Mouse (Mus musculus): ENCODE results near the gene Lmo2. TPM values are rescaled to one million over a fixed set of nuclear protein-coding genes. Genes with fewer than 3 reads are reported as not detected.
"Not testable (repeated sequence)": the region's sequence is repeated elsewhere in the genome, so short reads cannot be mapped to it uniquely, and the experiment has no call there.

Gene Lmo2
- polyA plus RNA-seq, 1 experiment from 2014 or later: 18.6 TPM

DNA sequence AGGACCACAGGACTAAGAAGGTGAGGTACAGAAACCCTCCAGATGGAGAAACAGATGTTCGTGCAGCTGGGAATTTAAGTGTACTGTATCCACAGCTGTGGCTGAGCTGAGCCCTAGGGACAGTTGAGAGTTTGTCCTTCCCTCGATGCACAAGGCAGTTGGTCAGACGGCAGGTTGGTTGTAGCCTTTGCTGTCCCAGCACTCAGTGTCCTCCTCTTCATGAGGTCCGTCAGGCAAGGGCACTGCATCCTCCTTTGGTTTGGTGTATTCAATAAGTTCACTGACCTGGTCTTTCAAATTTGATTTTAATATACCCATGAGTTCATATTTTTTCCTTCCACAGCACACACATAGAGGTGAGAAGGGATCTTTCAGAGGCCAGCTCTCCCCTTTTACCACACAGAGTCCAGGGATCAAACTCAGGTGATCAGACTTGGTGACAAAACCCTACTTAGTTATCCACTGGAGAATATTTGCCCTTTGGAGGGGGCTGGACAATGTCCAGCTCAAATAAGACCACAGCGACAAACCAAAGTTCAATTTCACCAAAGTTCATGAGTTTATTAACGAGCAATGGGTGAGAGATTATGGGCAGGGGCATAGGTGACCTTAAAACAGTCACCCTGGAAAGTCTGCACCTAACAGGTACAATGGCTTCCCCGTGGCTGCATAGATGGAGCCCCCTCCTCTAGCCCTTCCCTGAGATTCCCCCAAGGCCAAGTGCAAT, 50.2 kb downstream of the Lmo2 start:
- Histone ChIP-seq H3K9ac (no peak overlapping the region), H3K4me3 (replicated peaks) (no peak overlapping the region), H3K27me3 (no peaks in the 10 kb centered on the region), H3K27ac (replicated peaks) (no peak overlapping the region), H3K9me3 (replicated peaks) (no peaks in the 10 kb centered on the region), H3K36me3 (no peaks in the 10 kb centered on the region), H3K4me1 (no peaks in the 10 kb centered on the region), H3K4me2 (replicated peaks) (no peak overlapping the region)
- no peak for ATAC-seq (ENCODE audit: insufficient number of reproducible peaks, low FRiP score, low TSS enrichment, low read depth)
- 75% methylated on average over 7 of the region's 7 CpGs for WGBS

DNA sequence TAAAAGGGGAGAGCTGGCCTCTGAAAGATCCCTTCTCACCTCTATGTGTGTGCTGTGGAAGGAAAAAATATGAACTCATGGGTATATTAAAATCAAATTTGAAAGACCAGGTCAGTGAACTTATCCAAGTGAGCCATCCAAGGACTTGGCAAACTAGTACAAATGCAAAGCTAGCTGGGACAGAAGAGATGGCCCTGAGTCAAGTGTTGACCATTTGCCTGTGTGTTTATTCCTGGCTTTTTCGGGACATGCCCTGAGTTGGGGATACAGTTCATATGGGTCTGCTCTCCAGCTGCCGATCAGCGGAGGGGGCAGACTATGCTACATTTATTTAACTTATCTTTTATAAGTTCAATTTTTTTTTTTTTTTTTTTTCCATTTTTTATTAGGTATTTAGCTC, 51.1 kb downstream of the Lmo2 start:
- H3K9me3 ChIP-seq (replicated peaks); H3K4me1 ChIP-seq; H3K4me3 ChIP-seq (replicated peaks); H3K4me2 ChIP-seq (replicated peaks); ATAC-seq (ENCODE audit: insufficient number of reproducible peaks, low FRiP score, low TSS enrichment, low read depth); H3K36me3 ChIP-seq; H3K27ac ChIP-seq (replicated peaks); H3K27me3 ChIP-seq; H3K9ac ChIP-seq: not testable (repeated sequence)
- 93% methylated on average over 3 of the region's 3 CpGs for WGBS

DNA sequence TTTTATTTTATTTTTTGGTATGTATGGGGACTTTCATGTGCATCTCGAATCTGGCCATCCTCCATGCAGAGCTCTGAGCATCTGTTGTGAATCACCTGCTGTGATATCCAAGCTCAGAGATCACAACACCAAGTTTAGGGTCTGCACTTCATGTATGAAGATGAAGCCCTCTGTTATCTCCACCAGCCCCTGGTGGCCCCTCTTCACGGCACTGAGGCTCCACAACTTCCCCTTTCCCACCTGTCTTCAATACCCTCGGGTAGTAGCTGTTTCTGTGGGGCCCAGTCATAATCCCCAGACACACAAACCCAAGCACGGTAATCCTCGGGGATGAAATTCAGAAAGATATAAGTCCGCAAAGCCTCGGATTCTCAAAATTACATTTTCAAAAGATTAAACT, 65.3 kb downstream of the Lmo2 start:
- WGBS: 66% methylated on average over 7 of the region's 7 CpGs
- Histone ChIP-seq H3K27ac (replicated peaks) (no peak overlapping the region), H3K4me2 (replicated peaks) (no peak overlapping the region), H3K9me3 (replicated peaks) (no peaks in the 10 kb centered on the region), H3K27me3 (no peaks in the 10 kb centered on the region), H3K9ac (no peak overlapping the region), H3K4me1 (peaks cover 4% of the 10 kb centered on the region; the same call in 1 of the 2 replicates), H3K4me3 (replicated peaks) (no peak overlapping the region), H3K36me3 (no peaks in the 10 kb centered on the region)
- no peak for ATAC-seq (ENCODE audit: insufficient number of reproducible peaks, low FRiP score, low TSS enrichment, low read depth)

DNA sequence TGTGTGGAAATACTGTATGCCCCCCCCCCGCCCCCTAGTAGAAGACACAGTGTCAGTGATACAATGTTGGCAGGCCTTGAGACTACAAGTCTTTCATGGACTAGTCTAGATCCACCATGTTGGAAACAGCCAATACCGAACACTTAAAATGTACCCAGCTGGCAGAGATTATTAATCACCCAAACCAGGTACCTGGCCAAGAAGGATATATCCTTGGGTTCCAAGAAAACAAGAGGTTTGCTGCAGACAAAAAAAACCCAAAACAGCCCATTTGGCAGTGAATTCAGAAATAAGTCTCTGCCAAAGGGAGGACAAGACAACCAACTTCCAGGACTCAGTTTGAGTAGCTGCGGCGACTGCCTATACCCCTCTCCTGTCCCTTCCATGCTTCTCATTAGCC, 66.9 kb downstream of the Lmo2 start:
- no peak overlapping the region for H3K4me3 ChIP-seq (replicated peaks)
- H3K36me3 ChIP-seq: no peaks in the 10 kb centered on the region
- peaks cover 16% of the 10 kb centered on the region for H3K4me1 ChIP-seq
- H3K27ac ChIP-seq (replicated peaks): no peak overlapping the region
- H3K27me3 ChIP-seq: no peaks in the 10 kb centered on the region
- 90% methylated on average over 4 of the region's 4 CpGs for WGBS
- no peak for ATAC-seq (ENCODE audit: insufficient number of reproducible peaks, low FRiP score, low TSS enrichment, low read depth)
- no peak overlapping the region for H3K4me2 ChIP-seq (replicated peaks)
- no peaks in the 10 kb centered on the region for H3K9me3 ChIP-seq (replicated peaks)
- H3K9ac ChIP-seq: no peak overlapping the region

DNA sequence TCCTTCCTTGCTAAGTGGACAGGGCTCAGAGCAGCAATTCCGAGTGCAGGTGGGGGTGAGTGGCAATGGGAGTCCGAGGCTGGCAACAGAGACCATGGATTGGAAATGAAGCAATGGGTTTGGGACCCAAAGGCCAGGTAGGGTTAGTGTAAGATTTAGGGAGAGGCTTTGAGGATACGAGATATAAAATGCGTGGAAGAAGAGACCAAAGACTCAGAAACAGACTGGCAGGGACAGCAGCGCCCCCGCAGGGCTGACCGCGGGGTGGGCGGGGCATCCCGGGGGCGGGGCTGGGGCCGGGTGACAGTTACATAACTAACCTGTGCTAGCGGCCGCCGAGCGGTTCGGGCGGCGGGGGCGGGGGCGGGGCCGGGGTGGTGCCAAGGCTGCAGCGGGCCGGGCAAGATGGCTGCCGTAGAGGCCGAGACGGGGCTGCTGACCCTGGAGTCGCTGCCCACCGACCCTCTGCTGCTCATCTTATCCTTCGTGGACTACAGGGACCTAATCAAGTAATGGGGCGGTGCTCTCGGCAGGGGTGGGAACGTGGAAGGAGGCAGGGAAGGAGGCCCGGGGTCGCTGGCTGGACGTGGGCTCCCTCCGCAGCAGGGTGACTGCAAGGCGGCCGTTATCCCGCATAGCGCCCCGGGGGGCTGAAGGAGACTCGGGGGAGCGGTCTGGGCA, 69.8 kb downstream of the Lmo2 start, which contains the start of gene Fbxo3:
Fbxo3 (plus strand) TSS at position 264 of the 681 bp plus-strand sequence.
- Histone ChIP-seq H3K4me3 (replicated peaks) (peak within 1 kb of the TSS; percentile 94), H3K27me3 (no peaks in the 10 kb centered on the region), H3K9ac (peak within 1 kb of the TSS; percentile 93), H3K9me3 (replicated peaks) (no peaks in the 10 kb centered on the region), H3K27ac (replicated peaks) (peak within 1 kb of the TSS; percentile 53), H3K36me3 (no peaks in the 10 kb centered on the region), H3K4me2 (replicated peaks) (peak within 1 kb of the TSS; percentile 70), H3K4me1 (peaks cover 19% of the 10 kb centered on the region)
- under 1% methylated on average over 39 of the region's 44 CpGs for WGBS
- ATAC-seq (ENCODE audit: insufficient number of reproducible peaks, low FRiP score, low TSS enrichment, low read depth): peak; percentile 95

DNA sequence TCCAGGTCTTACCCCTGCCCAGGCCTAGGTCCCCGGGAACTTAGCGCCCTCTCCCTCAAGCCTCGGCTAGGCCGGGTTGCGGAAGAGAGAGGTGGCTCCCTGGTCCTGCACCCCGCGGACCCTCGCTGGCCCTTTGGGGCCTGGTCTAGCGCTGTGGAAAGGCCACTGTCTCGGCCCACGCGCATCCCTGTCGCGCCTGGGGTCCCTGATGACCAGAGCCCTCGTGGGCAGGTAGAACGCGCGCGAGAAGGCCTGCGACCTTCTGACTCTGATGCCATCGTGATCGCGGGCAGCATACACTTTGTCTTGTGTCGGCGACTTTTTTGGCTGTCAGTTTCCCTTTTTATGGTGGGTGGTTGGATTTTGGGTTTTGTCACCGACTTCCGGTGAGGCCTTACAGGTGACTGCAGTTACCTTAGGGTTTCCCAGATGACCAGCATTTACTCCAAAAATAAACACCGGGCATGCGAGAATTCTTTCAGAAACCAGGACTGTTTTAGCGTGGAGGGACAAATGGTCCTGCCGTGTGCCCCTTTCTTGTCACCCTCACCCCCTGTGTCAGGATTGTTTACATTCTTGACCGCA, 70.4 kb downstream of the Lmo2 start, which contains the start of gene 4931422A03Rik:
4931422A03Rik (minus strand) TSS at position 223 of the 585 bp plus-strand sequence.
- Histone ChIP-seq H3K27ac (replicated peaks) (peak within 1 kb of the TSS; percentile 53), H3K36me3 (no peaks in the 10 kb centered on the region), H3K9ac (peak within 1 kb of the TSS; percentile 93), H3K4me2 (replicated peaks) (peak within 1 kb of the TSS; percentile 70), H3K9me3 (replicated peaks) (no peaks in the 10 kb centered on the region), H3K4me1 (peaks cover 19% of the 10 kb centered on the region), H3K27me3 (no peaks in the 10 kb centered on the region), H3K4me3 (replicated peaks) (peak within 1 kb of the TSS; percentile 94)
- under 1% methylated on average over 32 of the region's 32 CpGs for WGBS
- ATAC-seq (ENCODE audit: insufficient number of reproducible peaks, low FRiP score, low TSS enrichment, low read depth): peak; percentile 63; the same call in 1 of the 2 replicates

DNA sequence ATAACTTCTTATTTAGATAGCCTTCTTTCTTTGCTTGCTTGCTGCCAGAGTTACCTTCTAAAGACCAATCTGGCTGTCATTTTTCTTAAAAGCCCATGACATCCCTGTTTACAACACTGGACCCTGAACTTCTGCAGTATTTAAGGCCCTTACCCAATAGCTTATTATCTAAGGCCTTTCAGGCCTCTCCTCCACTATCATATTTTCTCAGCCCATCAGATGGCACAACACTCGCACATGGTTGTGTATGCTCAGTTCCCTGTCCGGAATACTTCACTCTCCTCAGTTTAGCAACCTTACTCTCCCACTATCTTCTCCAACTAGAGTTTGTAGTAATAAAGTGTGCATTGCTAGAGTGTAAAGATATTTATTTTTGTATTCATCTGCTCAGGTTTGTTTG, 71.3 kb downstream of the Lmo2 start:
- no peak for ATAC-seq (ENCODE audit: insufficient number of reproducible peaks, low FRiP score, low TSS enrichment, low read depth)
- H3K4me2 ChIP-seq (replicated peaks): peak overlapping the region; percentile 70
- 0 out of 2 replicates have a peak overlapping the region, but pooled peaks have one; percentile 93 for H3K9ac ChIP-seq
- H3K27me3 ChIP-seq: no peaks in the 10 kb centered on the region
- peak overlapping the region; percentile 94 for H3K4me3 ChIP-seq (replicated peaks)
- peaks cover 19% of the 10 kb centered on the region for H3K4me1 ChIP-seq
- H3K36me3 ChIP-seq: peaks cover 1% of the 10 kb centered on the region
- no peak overlapping the region for H3K27ac ChIP-seq (replicated peaks)
- WGBS: 65% methylated on average over 2 of the region's 2 CpGs
- no peaks in the 10 kb centered on the region for H3K9me3 ChIP-seq (replicated peaks)

DNA sequence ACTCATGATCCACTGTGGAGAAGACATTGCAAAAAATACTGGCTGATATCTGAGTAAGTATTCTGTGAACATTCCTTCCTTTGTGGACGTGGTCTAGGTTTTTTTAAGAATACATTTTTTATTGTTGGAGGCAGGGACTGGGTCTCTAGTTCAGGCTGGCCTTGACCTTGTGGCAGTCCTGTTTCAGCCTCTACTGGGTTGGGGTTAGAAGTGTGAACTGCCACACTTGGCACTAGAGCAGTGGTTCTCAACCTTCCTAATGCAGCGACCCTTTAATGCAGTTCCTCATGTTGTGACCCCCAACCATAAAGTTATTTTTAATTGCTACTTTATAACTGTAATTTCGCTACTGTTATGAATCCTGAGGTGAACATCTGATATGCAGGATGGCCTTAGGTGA, 72.6 kb downstream of the Lmo2 start:
- Histone ChIP-seq H3K9ac (no peak overlapping the region), H3K4me1 (peaks cover 19% of the 10 kb centered on the region), H3K9me3 (replicated peaks) (no peaks in the 10 kb centered on the region), H3K4me3 (replicated peaks) (no peak overlapping the region), H3K27me3 (no peaks in the 10 kb centered on the region), H3K36me3 (peaks cover 8% of the 10 kb centered on the region), H3K4me2 (replicated peaks) (no peak overlapping the region), H3K27ac (replicated peaks) (no peak overlapping the region)
- no peak for ATAC-seq (ENCODE audit: insufficient number of reproducible peaks, low FRiP score, low TSS enrichment, low read depth)
- 82% methylated on average over 3 of the region's 3 CpGs for WGBS

Other genes starting within 250 kb of the Lmo2 start
- gene Nat10, start 196.7 kb upstream of the Lmo2 start, polyA plus RNA-seq (2015; fragmentation: Nextera tagmentation; extraction: Ambion mirVana): 23.8 and 24.5 TPM in 2 replicates
- 245 and 248 TPM in 2 replicates for gene Caprin1, start 160.3 kb upstream of the Lmo2 start, polyA plus RNA-seq (2015; fragmentation: Nextera tagmentation; extraction: Ambion mirVana)
- 51.3 and 53.8 TPM in 2 replicates for gene Fbxo3, start 69.7 kb downstream of the Lmo2 start, polyA plus RNA-seq (2015; fragmentation: Nextera tagmentation; extraction: Ambion mirVana)
- 2.4 and 2.7 TPM in 2 replicates for gene 4931422A03Rik, start 70.4 kb downstream of the Lmo2 start, polyA plus RNA-seq (2015; fragmentation: Nextera tagmentation; extraction: Ambion mirVana)
- gene Gm10912, start 107.8 kb downstream of the Lmo2 start, polyA plus RNA-seq (2015; fragmentation: Nextera tagmentation; extraction: Ambion mirVana): 0.09 TPM in 1 of 2 replicates, not detected in the other
- not detected in 2 replicates for gene Gm10799, start 110.6 kb downstream of the Lmo2 start, polyA plus RNA-seq (2015; fragmentation: Nextera tagmentation; extraction: Ambion mirVana)
- gene Cd59b, start 111.9 kb downstream of the Lmo2 start, polyA plus RNA-seq (2015; fragmentation: Nextera tagmentation; extraction: Ambion mirVana): 5.5 and 6.1 TPM in 2 replicates
- gene Cd59a, start 137.8 kb downstream of the Lmo2 start, polyA plus RNA-seq (2015; fragmentation: Nextera tagmentation; extraction: Ambion mirVana): 23.6 and 27.4 TPM in 2 replicates
- 0.21 TPM in 1 of 2 replicates, not detected in the other for gene A930018P22Rik, start 164.8 kb downstream of the Lmo2 start, polyA plus RNA-seq (2015; fragmentation: Nextera tagmentation; extraction: Ambion mirVana)